Mouse (Mus musculus) C2C12 (cell line): ENCODE data around the gene Traf3ip1.

ENCODE experiments used
- CTCF ChIP-seq: IDR thresholded peaks from one replicate; pipeline ENCODE4 v1.5.1; 2011; ENCODE audit not compliant: control insufficient read depth, insufficient read depth, insufficient read length
- FOSL1 ChIP-seq: IDR thresholded peaks from one replicate; pipeline ENCODE4 v1.8.0; 2011; ENCODE audit warnings: mild to moderate bottlenecking, low read length; ENCODE audit not compliant: poor library complexity, insufficient read depth, severe bottlenecking
- MAX ChIP-seq: IDR thresholded peaks from one replicate; pipeline ENCODE4 v1.6.1; 2011; ENCODE audit warnings: mild to moderate bottlenecking, control low read depth

DNA sequence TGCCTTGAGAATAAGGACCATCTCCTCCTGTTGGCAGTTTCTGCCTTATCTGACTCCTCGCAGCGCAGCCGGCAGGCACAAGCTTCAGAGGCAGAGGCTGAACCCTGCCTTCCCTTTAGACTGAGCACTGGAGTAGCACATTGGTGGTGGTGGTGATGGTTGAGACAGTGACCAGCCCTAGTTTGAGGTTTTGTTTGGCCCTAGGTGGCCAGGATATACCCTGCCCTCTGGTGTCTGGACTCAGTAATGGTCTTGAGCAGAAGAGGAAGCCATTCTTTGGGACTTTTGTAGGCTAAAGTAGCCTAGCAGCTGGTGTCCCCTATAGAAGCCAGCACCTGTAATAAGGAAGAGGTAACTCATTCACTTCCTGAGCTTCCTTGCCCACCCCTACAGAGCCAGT is 69.6 kb downstream of the Traf3ip1 start:
- TF ChIP-seq CTCF = no peak
- TF ChIP-seq FOSL1 = no peak
- no peak for TF ChIP-seq MAX
